Mouse (Mus musculus) right cerebral cortex, postnatal 4 days (tissue): Measurements from ENCODE around the gene Plxnc1.

Experiments used
- DNase-seq: peaks from one replicate; pipeline ENCODE4 v3.0.0-alpha.2; 2022

The Plxnc1 gene

GRCm38 (mm10) chr10:94818781-94819665 is 125.6 kb downstream of the Plxnc1 start:
- DNase-seq = no peak

- no peak for DNase-seq
These were observed 126.5 kb downstream of the Plxnc1 start for GRCm38 (mm10) chr10:94818127-94818526.

GRCm38 (mm10) chr10:94811907-94812851 is 132.5 kb downstream of the Plxnc1 start:
- no peak for DNase-seq

DNA sequence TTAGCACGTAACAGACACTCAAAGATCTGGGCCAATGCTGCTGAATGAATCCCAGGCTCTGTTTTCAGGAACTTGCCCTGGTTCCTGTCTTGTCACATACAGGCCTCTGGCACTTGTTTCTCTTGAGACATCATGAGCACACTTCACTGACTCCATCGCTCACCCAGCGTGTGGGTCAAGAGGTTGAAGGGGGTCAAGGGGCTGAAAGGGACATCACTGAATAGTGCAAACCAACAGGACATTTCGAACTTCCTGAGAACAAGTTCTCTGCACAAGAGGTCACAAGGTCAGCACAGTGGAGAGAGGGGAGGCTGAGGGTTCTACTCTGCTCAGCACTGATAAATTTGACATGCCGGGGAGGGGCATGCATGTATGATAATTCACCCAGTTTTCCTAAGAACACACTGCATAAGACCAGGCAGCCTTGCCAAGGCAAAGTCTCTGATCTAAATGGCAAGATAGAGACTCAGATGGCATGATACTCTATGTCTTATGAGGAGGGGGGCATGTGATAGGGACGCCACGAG is 134.6 kb downstream of the Plxnc1 start:
- no peak for DNase-seq

GRCm38 (mm10) chr10:94808275-94808674 is 136.4 kb downstream of the Plxnc1 start:
- DNase-seq = no peak

GRCm38 (mm10) chr10:94807323-94807722 is 137.3 kb downstream of the Plxnc1 start:
- DNase-seq = no peak

- DNase-seq = no peak
These were observed 139.8 kb downstream of the Plxnc1 start for GRCm38 (mm10) chr10:94804909-94805220.

DNA sequence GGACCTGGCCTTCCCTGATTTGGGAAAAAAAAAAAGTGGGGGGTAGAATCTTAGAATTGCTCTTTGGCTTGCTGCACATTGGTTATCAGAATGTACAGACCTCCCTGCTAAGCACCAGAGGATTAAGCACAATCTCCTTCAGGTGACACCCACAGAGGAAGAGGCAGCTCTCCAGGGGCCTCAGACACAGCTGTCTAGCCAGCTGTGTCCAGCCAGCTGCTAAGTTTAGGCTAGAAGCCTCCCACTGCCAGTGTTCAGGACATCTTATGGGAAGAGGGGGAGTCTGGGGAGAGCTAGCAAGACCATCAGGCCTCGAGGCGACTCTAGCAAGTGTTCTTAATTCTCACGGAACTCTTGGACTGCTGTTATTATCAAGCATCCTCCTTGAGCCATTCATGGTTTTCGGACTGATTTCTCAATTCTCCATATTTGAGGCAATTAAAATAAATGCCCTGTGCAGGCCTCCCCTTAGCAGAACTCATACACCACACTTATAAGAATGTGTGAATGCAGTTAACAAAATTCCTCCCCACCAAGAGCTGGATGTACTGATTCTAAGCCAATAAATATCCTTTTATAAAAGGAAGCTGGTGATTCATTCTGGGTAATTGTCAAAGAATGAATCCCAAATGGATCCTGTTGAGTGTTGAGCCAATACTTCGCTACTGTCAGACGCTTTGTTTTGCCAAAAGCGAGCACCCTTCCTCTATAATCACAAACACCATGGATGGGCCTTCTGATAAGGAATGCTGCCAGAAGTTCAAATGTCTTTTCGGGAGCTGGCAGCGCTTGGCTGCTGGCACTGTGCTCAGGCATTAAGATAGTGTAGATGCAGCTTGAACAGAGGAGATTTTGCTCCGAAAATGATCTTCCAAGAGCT is 140.4 kb downstream of the Plxnc1 start:
- DNase-seq = no peak

GRCm38 (mm10) chr10:94800677-94801354 is 143.8 kb downstream of the Plxnc1 start:
- DNase-seq = no peak

GRCm38 (mm10) chr10:94799485-94800239 is 145.0 kb downstream of the Plxnc1 start:
- DNase-seq = no peak

GRCm38 (mm10) chr10:94798128-94798527 is 146.5 kb downstream of the Plxnc1 start:
- no peak for DNase-seq

- DNase-seq = no peak
These were observed 149.9 kb downstream of the Plxnc1 start for GRCm38 (mm10) chr10:94794666-94795244.

GRCm38 (mm10) chr10:94793914-94794313 is 150.7 kb downstream of the Plxnc1 start:
- DNase-seq = no peak

DNA sequence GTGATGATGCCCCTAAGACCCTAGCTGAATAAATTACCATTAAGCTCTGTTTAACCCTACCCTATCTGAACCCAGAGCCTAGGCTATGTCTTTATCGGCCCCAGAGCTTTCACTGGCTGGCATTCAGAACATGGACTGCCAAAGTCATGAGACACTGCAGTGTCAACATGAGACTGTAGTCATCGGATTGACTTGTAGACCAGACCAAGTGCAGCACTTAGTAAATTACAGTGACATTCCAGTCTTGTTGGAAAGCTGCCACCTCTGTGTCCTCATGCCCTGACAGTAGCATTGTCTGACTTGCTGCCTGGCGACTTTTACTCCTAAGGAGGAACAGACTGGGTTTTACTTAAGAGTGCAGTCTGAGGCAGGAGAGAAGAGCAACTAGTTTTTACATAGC is 155.4 kb downstream of the Plxnc1 start:
- no peak for DNase-seq

GRCm38 (mm10) chr10:94780618-94781262 is 163.9 kb downstream of the Plxnc1 start:
- no peak for DNase-seq

GRCm38 (mm10) chr10:94779319-94779718 is 165.3 kb downstream of the Plxnc1 start:
- DNase-seq = no peak

DNA sequence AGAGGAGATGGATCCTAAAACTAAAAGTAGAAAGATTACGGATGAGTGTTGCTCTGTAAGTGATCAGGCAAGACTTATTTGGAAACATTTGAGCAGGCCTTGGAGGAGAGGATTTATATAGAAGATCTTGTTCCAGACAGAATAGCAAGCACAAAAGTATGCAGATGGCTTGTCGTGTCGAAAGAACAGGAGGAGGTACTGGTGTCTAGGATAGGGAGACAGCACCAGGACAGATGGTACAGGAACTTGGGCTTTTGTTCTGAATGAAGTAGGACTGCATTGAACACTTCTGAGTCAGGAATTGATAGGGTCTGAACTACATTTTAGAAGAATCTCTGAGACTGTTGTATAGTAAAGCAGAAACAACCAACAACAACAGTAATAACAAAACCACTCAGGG is 167.1 kb downstream of the Plxnc1 start:
- DNase-seq = no peak

DNA sequence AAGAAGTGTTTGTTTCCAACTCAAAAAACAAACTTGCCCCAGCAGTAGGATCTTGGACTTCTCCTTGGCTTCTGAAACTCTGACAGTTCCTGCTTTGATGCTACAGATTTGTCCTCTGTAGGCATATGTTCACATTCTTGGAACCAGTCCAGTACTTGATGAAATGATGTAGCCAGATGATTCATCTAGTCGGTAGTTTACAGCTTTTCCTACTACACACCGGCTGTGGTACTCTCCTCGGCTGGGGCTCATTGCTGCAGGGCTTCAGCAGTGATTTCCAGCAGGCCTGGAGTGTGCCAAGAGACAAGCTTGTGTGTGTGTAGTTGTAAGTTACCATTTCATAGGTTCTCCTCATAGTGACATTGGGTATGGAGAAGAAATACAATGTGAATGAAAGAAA is 173.1 kb downstream of the Plxnc1 start:
- no peak for DNase-seq

DNA sequence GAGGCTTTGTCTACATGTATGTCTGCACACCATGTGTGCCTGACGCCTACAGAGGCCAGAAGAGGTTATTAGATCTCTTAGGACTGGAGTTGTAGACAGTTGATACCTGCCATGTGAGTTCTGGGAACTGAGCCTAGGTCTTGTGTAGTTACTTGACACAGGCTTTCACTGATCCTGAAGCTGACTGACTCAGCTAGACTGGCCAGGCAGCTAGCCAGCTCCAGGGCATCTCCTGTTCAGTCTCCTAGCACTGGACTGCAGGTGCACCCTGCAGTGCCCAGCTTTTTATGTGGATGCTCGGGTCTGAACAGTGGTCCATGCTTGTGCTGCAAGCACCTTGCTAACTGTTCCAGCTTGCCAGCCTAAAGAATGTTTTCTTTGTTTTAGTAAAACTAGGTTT is 197.6 kb downstream of the Plxnc1 start:
- no peak for DNase-seq

DNA sequence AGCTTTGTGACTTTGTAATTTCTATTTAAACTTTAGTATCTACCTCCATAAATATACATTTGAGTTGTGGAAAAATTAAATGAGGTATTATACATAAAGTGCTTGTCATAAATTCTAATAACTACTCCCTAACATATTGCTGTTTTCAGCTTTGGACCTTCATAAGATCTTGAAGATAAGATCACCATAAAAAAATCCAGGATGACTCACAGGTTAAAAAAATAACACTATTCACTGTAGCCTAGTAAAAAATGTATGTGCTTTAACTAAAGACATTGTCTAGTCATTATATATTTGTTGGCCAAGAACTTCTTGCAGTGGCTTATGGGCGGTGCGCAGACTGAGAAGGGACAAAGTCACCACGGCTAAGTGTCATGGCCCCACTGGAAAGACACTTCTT is 203.2 kb downstream of the Plxnc1 start:
- no peak for DNase-seq
